Mouse (Mus musculus) kidney, adult 2 months (tissue): ENCODE measurements around the gene Pcca.

Source experiments
- CTCF ChIP-seq: fragments of 200-500 bp; conservative IDR thresholded peaks from 2 replicates; pipeline ENCODE4 v1.5.1; 2011; ENCODE audit warnings: low read depth, mild to moderate bottlenecking, control low read depth, low read length, moderate library complexity, mixed read lengths; ENCODE audit not compliant: insufficient read depth, insufficient read length
- POLR2A ChIP-seq: fragments of 200-500 bp; IDR thresholded peaks from one replicate; pipeline ENCODE4 v1.6.1; 2011; ENCODE audit warnings: low read depth, low read length, control low read depth

DNA sequence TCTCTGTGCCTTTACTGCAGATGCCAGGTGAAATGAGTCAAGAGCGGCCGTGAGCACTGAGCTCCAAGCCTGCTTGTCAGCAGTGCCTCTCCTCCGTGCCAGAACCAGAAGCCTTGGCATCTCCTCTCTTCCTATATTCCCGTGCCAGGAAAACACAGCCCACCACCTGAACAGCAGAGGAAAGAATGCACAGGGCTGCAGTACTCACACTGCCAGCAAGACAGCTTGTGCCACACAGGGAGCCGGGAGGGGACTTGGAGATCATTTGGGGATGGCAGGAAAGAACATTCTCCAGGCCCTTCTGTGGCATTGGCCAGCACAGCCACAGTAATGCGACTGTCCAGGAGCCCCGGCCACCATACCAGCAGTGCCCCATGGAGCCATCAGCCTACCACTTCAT lies 351.8 kb downstream of the Pcca start:
- TF ChIP-seq POLR2A (no peak), CTCF (no peak)
